Mouse (Mus musculus) inflammation-experienced regulatory T-cells, adult 6 months (primary cell): ENCODE results near the gene Ascl2. TPM values are rescaled to one million over a fixed set of nuclear protein-coding genes. Genes with fewer than 3 reads are reported as not detected.

Experiments used
- ATAC-seq: one replicate; pipeline ENCODE4 v1.8.0; 2017
- polyA plus RNA-seq, 3 experiments: library from polyadenylated mRNA; unstranded; fragments of 100-300 nt; shearing (Covaris generic); gene quantifications; one replicate each; pipeline ENCODE4 v1.2.1; 2017

Gene Ascl2
- polyA plus RNA-seq, 3 experiments from 2014 or later, result 1.9 to 5.4 TPM; not detected in 1

- ATAC-seq, result no peak
Measured at GRCm38 (mm10) chr7:142997403-142998150, 28.5 kb upstream of the Ascl2 start.

- ATAC-seq, result no peak
Measured at GRCm38 (mm10) chr7:142996998-142997397, 27.9 kb upstream of the Ascl2 start.

- no peak for ATAC-seq
Measured at GRCm38 (mm10) chr7:142995630-142996338, 26.7 kb upstream of the Ascl2 start.

- no peak for ATAC-seq
Measured at GRCm38 (mm10) chr7:142995004-142995403, 25.9 kb upstream of the Ascl2 start.

GRCm38 (mm10) chr7:142987718-142988117 lies 18.7 kb upstream of the Ascl2 start:
- no peak for ATAC-seq

GRCm38 (mm10) chr7:142985146-142985545 lies 16.1 kb upstream of the Ascl2 start:
- no peak for ATAC-seq

GRCm38 (mm10) chr7:142981908-142982307 lies 12.8 kb upstream of the Ascl2 start:
- ATAC-seq, result no peak

GRCm38 (mm10) chr7:142967884-142968808 lies 918 bp downstream of the Ascl2 start:
- no peak for ATAC-seq

- peak; percentile 63 for ATAC-seq
Measured at GRCm38 (mm10) chr7:142967414-142967883, 1.6 kb downstream of the Ascl2 start.

GRCm38 (mm10) chr7:142959752-142960151 lies 9.3 kb downstream of the Ascl2 start:
- no peak for ATAC-seq

GRCm38 (mm10) chr7:142958817-142959216 lies 10.2 kb downstream of the Ascl2 start:
- ATAC-seq, result no peak

- no peak for ATAC-seq
Measured at GRCm38 (mm10) chr7:142956018-142956417, 13.0 kb downstream of the Ascl2 start.

- no peak for ATAC-seq
Measured at GRCm38 (mm10) chr7:142949568-142949967, 19.5 kb downstream of the Ascl2 start.

- no peak for ATAC-seq
Measured at GRCm38 (mm10) chr7:142937631-142938030, 31.4 kb downstream of the Ascl2 start.

GRCm38 (mm10) chr7:142935708-142936107 lies 33.4 kb downstream of the Ascl2 start:
- no peak for ATAC-seq

GRCm38 (mm10) chr7:142932469-142932868 lies 36.6 kb downstream of the Ascl2 start:
- ATAC-seq, result no peak

- ATAC-seq, result no peak
Measured at GRCm38 (mm10) chr7:142931028-142931427, 38.0 kb downstream of the Ascl2 start, which contains the start of gene Th. Gene Th, minus strand, starts transcription at chr7:142931128.

GRCm38 (mm10) chr7:142929516-142929915 lies 39.5 kb downstream of the Ascl2 start:
- no peak for ATAC-seq

- ATAC-seq, result no peak
Measured at GRCm38 (mm10) chr7:142927293-142927692, 41.8 kb downstream of the Ascl2 start.

- peak; percentile 70 for ATAC-seq
Measured at GRCm38 (mm10) chr7:142918641-142919628, 50.1 kb downstream of the Ascl2 start.

- ATAC-seq, result no peak
Measured at GRCm38 (mm10) chr7:142917659-142918058, 51.4 kb downstream of the Ascl2 start.
